Mouse (Mus musculus) ovary, adult 10 weeks (tissue): ENCODE results near the gene R3hdm1. TPM values are rescaled to one million over a fixed set of nuclear protein-coding genes. Genes with fewer than 3 reads are reported as not detected.

ENCODE experiments used
- polyA plus RNA-seq: library from polyadenylated mRNA; stranded (reverse); fragments of 350-450 nt; fragmentation: Illumina TruSeq; extraction: RNeasy Lipid Tissue Mini Kit (QIAGEN cat#74804); gene quantifications from one replicate; pipeline ENCODE4 v1.2.3, GENCODE M21; 2014

The R3hdm1 gene
- 609 TPM for polyA plus RNA-seq

GRCm38 (mm10) chr1:128102641-128103461 is at the start of gene R3hdm1, which contains the start of gene Zranb3:
Gene R3hdm1, plus strand, starts transcription at chr1:128103301.
Gene Zranb3, minus strand, starts transcription at chr1:128103047.

DNA sequence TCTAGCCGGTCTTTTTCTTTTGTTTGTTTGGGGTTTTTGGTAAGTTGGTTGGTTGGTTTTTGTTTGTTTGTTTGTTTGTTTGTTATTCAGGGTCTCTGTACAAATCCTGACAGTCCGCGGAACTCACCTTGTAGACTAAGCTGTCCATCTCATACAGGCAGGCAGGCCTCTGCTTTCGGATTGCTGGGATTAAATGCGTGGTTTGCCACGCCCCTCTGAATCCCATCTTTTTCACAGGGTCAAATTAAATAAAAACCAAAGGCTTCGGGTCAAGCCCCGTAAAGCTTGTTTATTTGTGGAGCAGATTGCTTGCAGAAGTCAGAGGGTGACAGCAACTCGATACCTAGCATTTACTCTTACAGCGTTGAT is 140.5 kb downstream of the R3hdm1 start, which contains the start of gene Ubxn4:
Ubxn4 (plus strand) TSS at position 338 of the 369 bp plus-strand sequence.

Other genes with a start within 250 kb of the R3hdm1 start
- gene Map3k19, start 248.3 kb upstream of the R3hdm1 start, polyA plus RNA-seq = 1.7 TPM
- 56.1 TPM for gene Rab3gap1, start 234.5 kb upstream of the R3hdm1 start, polyA plus RNA-seq
- 17.9 TPM for gene Zranb3, start 254 bp upstream of the R3hdm1 start, polyA plus RNA-seq
- gene Ubxn4, start 140.7 kb downstream of the R3hdm1 start, polyA plus RNA-seq = 189 TPM
- gene Lct, start 225.0 kb downstream of the R3hdm1 start, polyA plus RNA-seq = not detected